Mouse (Mus musculus) ZHBTc4 (cell line): Measurements from ENCODE around the gene Gm9944.

Experiments used
- DNase-seq: peaks from one replicate; pipeline ENCODE4 v3.0.0-alpha.2; 2011; ENCODE audit warnings: low read depth, low spot score

Gm9944 gene

GRCm38 (mm10) chr4:144453217-144453616 is at the start of gene Gm9944:
Gene Gm9944 (minus strand): TSS chr4:144453317.
- no peak for DNase-seq

GRCm38 (mm10) chr4:144493331-144493730 is 40.2 kb upstream of the Gm9944 start:
- DNase-seq: no peak

GRCm38 (mm10) chr4:144468091-144468490 is 15.0 kb upstream of the Gm9944 start:
- DNase-seq: no peak

GRCm38 (mm10) chr4:144465206-144465605 is 12.1 kb upstream of the Gm9944 start:
- no peak for DNase-seq

GRCm38 (mm10) chr4:144463656-144464055 is 10.5 kb upstream of the Gm9944 start, which contains the start of gene Aadacl3:
Gene Aadacl3 (minus strand): TSS chr4:144463756.
- no peak for DNase-seq

- DNase-seq: no peak
Measured at GRCm38 (mm10) chr4:144448546-144448945, 4.6 kb downstream of the Gm9944 start.

GRCm38 (mm10) chr4:144441582-144441981 is 11.5 kb downstream of the Gm9944 start:
- no peak for DNase-seq

- no peak for DNase-seq
Measured at GRCm38 (mm10) chr4:144441095-144441494, 12.0 kb downstream of the Gm9944 start.

GRCm38 (mm10) chr4:144438672-144439071 is 14.4 kb downstream of the Gm9944 start, which contains the start of gene 1700012P22Rik:
Gene 1700012P22Rik (minus strand): TSS chr4:144438772.
- no peak for DNase-seq

- no peak for DNase-seq
Measured at GRCm38 (mm10) chr4:144433216-144433615, 19.9 kb downstream of the Gm9944 start.

- DNase-seq: no peak
Measured at GRCm38 (mm10) chr4:144430723-144431122, 22.4 kb downstream of the Gm9944 start.

- DNase-seq: peak; percentile 79
Measured at GRCm38 (mm10) chr4:144428868-144429267, 24.2 kb downstream of the Gm9944 start.

GRCm38 (mm10) chr4:144424590-144424989 is 28.5 kb downstream of the Gm9944 start:
- no peak for DNase-seq

- peak; percentile 76 for DNase-seq
Measured at GRCm38 (mm10) chr4:144420644-144421043, 32.5 kb downstream of the Gm9944 start.

GRCm38 (mm10) chr4:144408290-144408689 is 44.8 kb downstream of the Gm9944 start, which contains the start of gene Pramef12:
Gene Pramef12 (minus strand): TSS chr4:144408464.
- DNase-seq: peak; percentile 82

GRCm38 (mm10) chr4:144406261-144406660 is 46.9 kb downstream of the Gm9944 start:
- DNase-seq: peak; percentile 54

GRCm38 (mm10) chr4:144404456-144405086 is 48.5 kb downstream of the Gm9944 start:
- peak; percentile 96 for DNase-seq
